Mouse (Mus musculus) spleen, postnatal 4 days (tissue): ENCODE measurements around the gene Kndc1.
A peak's percentile ranks its signal among the peaks of the same experiment; 100 is the strongest.

Experiments used
- DNase-seq, 2 experiments: peaks; one replicate each; pipeline ENCODE4 v3.0.0; 2022; ENCODE audit warnings: low spot score in 2 of 2

The Kndc1 gene

DNA sequence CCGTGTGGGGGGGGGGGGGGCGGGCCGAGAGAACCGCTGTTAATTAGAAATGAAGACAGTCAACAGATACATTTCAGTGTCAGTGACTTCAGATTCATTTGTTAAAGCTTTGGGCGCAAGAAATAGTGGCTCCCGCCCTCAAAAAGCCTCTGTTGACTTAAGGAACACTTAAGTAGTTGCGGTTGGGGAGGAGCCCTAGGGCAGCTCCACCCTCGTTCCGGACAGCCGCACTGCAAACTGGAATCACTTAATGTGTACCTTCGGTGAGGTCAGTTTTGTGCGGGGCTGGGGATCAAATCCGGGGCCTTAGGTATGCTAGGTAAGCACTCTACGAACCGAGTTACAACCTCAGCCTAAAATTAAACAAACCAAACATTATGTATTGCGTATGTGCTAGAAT lies 56.6 kb downstream of the Kndc1 start:
- DNase-seq = no peak

GRCm38 (mm10) chr7:139951991-139952633 lies 57.6 kb downstream of the Kndc1 start:
- DNase-seq = no peak

DNA sequence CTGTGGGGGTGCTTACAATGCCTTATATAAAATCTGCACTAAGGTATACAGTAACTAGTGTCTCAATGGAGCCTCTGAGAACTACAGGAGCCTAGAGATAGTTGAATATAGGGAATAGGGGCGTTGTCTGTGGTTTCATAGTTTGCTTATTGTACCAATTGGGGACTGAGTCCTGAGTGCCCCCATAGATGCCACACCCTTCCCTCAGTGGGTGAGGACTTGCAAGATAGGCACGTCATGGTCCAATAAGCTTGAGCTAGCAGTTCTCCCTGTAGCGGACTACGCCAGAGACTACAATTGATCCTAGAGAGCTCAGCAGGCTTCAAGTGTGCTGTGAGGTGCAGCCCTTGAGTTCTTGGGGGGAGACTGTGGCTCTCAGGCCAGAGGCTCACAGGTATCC lies 61.0 kb downstream of the Kndc1 start:
- DNase-seq = no peak

DNA sequence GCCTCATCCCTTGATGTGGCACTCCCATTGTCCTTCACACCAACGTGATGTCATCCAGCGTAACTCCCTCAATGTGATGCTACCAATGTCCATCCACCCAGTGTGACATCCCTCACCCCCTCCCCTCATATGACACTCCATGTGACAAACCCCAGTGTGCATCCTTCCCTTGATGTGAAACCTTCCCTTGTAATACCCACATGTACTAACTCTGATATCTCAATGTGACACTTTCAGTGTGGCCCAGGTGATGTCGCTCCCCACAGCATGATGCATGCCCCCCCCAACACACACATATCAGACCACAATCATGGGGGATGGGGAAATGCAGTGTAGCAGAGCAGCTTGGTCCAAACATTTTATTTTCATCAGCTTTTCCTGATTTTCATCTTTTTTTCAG lies 62.2 kb downstream of the Kndc1 start:
- no peak for DNase-seq

DNA sequence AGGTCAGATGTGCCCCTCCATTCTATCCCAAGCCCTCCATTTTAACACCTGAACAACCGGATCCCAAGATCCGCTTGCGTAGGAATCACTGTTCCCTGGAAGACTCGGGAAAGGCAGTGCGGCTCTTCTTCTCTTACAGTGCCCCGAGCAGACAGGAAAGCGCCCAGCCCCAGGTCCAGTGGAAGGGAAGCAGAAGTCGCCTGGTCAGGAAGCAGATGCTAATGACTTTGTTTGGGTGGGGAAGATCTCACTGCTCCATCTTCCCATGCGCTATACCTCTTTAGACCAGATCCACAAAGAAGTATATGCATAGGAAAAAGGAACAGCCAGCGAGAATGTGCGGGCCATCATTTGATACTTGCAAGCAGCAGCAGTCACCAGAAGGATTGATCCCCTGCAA lies 62.9 kb downstream of the Kndc1 start:
- no peak for DNase-seq

GRCm38 (mm10) chr7:139957958-139958357 lies 63.5 kb downstream of the Kndc1 start:
- DNase-seq = no peak

DNA sequence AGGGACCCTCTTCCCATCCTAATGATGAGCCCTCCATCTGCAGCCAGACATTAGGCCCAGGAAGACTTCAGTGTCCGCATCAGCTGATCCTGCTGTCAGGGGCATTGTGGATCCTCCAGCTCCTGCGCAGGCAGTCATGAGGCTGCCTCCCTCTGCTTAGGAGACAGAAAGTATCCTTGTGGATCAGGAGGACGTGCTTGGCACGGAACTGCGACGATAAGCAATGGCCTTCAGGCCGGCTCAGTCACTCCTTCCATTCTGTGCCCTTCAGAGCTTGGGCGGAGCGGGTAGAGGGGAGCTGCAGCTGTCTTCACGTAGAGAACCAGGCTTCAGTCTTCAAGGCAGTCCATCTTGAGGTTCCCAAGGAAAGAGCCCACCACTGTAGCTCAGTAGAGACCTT lies 66.6 kb downstream of the Kndc1 start:
- DNase-seq = no peak

DNA sequence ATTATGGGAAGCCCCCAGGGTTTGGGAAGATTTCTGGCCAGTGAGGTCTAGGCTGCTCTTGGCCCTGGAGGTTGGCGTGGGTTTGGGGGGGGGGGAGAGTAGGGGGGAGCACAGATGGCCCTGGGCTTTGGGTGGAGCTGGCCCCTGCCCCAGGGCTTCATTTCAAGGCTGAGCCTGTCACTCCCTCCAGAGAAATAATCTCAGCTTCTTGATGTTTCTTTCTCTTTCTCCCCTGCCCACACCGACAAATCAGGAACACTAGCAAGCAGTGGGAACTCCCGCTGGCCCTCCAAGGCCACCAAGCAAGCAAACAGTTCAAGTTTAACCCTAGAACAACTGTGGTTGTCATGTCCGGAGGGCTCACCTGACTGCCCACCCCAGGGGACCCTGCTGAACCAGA lies 69.3 kb downstream of the Kndc1 start:
- DNase-seq = no peak

DNA sequence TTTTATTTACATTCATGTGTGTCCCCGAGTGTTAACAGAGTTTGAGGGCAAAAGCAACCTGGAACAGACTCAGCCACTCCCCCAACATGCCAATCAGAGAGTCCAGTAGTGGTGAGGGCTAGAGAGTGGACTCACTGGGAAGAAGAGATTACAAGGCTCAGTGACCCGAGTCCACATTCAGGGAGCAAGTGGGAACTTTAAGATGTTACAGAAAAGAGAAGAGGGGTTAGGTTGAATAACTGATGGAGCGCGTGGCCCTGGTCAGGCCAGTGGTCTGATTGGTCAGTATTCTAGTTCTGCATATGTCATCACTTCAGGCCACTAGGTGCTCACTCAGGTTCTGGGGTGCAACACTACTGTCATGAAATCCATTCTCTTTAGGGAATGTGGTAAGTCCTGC lies 72.7 kb downstream of the Kndc1 start:
- DNase-seq = no peak

GRCm38 (mm10) chr7:139968428-139968827 lies 73.9 kb downstream of the Kndc1 start:
- no peak for DNase-seq

- DNase-seq = peak; percentile 70 to 90
Measured at GRCm38 (mm10) chr7:139969348-139970130, 75.0 kb downstream of the Kndc1 start.

DNA sequence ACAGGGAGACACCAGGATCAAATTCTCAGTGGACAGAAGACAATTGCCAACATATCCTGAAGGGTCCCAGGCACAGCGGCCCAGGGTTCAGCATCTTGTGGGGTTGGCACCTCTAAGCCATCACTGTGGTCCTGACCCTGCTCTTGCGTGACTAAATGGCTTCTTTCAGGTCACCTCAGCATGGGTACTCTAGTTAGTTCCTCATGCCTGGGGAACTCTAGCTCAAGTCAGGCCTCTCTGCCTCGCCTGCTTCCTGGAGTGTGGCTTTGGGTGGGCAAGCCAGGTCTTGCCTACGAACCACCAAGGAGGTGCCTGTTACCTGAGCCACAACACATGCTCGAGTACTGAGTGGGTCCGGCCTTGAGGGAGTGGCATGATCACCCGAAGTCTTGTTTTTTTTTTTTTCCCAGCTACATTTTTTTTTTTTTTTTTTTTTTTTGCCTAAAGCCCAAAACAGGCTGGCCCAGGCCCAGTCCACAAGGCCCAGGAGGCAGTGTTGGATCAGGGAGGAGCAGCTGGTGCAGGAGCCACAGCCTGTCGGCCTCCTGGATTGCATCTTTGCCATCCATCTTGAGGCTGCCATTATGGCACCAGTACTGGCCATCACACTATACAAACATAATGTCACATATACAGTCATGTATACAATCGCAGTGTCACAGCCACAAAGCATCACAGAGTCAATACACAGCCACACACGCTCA lies 75.9 kb downstream of the Kndc1 start:
- DNase-seq = no peak

DNA sequence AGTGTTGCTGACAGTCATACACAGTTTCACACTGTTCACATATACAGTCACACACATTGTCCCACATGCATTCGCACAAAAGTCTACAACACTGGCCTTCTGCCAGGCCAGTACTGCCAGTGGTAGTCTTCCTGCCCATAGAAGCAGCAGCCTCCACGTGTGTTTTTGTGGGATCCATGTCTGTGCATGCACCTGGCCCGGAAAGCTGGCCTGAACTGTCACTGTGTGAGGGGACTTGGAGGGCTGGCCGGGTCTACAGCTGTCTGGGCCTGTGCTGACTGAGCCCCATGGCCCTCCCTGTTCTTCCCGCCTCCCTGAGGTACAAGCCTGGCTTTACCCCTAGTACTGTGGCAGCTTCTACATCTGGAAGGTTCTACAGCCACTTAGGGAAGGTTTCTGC lies 76.5 kb downstream of the Kndc1 start:
- peak in 1 of 2 experiments; percentile 62 for DNase-seq

- DNase-seq = peak in 1 of 2 experiments; percentile 64
Measured at GRCm38 (mm10) chr7:139971436-139971835, 76.9 kb downstream of the Kndc1 start.

GRCm38 (mm10) chr7:139972923-139973331 lies 78.4 kb downstream of the Kndc1 start:
- no peak for DNase-seq

- no peak for DNase-seq
Measured at GRCm38 (mm10) chr7:139974307-139974706, 79.8 kb downstream of the Kndc1 start.

DNA sequence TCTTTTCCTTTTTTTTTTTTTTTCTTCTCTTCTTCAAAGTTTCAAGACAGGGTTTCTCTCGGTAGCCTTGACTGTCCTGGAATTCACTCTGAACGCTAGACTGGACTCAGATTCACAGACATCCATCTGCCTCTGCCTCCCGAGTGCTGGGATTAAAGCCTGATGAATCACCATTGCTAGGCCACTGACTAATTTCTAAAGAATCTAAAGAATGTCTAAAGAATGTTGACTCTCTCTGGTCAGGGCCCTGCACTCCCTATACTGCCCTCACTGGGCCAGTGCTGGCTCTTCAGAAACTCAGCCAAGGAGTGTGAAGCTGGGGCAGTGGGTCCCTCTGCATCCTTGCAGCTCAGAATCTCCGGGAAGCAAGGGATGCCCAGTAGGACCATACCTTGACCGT lies 81.0 kb downstream of the Kndc1 start:
- no peak for DNase-seq

DNA sequence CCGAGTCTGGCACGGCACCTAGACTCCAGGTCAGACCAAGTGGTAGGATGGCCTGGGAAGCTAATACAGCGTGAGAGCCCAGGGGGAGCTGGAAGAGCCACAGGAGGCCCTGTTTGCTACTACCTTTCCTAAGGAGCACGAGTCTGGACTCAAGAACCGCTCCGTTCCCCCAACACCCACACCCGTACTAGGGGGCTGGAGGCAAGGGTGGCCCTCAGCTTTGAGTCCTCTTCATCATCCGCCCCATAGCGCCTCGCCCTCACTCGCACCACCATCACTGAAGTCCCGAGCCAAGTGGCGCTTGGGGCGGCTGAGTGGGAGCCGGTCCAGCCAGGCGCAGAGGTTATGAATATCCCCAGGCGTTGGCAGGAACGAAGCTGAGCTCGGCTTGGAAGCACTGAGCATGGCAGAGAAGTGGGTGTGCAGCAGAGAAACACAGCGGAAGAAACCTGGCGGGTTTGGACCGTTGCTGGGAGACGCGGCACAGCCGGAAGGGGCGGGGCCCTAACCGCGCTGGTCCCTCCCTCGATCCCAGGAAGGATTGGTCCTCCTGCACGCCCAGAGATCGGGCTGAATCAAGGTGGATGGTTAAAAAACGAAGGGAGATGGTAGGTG lies 83.9 kb downstream of the Kndc1 start, which contains the start of gene 6430531B16Rik:
Gene 6430531B16Rik (minus strand): TSS at position 478 of the 615 bp plus-strand sequence.
- peak; percentile 59 to 79 for DNase-seq

DNA sequence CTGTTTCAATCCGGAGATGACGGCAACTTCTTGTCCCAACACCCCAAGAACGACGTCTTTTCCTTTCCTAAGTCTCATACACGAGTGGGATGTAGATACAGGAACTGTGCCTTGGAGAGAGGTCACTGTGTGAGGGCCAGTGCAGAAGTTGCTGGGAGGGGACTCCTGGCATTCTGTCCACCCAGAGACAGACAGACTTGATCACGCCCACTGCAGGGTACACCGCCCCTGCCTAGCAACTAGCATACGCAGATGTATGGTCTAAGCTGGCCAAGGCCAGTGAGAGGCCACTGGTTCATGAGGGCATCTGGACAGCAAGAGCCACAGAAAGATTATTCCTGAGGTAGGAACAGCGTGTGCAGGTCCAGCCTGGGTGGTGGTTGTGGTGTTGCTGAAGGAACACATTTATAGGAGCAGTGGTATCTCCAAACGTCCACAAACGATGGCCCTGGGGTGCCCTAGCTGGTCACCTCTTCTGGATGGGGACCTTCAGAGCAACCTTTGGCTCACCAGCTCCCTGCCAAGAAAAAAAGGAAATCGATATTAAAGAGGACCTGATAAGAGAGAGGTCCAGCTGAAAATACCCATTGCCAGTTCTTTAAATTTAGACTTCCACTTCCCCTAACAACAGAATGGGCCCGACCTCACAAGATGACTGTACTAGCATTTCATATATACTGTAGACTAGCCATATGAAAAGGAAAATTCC lies 84.7 kb downstream of the Kndc1 start:
- no peak for DNase-seq

- DNase-seq = no peak
Measured at GRCm38 (mm10) chr7:139980778-139981177, 86.3 kb downstream of the Kndc1 start.

DNA sequence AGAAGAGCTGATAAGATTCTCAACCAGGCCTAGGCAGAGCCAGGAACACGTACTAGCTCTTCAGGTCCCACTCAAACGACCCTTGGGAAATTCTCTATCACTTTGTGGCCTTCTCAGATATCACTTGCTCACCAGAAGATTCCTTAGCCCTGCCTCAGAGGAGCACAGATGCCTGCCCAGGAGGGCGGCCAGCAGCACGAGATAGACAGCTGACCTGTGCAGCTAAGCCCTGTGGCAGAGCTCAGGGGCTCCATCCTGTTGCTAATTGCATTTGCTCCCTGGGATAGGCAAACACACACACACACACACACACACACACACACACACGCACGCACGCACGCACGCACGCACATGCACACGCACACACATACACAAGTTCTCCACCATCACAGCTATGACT lies 87.6 kb downstream of the Kndc1 start:
- no peak for DNase-seq

DNA sequence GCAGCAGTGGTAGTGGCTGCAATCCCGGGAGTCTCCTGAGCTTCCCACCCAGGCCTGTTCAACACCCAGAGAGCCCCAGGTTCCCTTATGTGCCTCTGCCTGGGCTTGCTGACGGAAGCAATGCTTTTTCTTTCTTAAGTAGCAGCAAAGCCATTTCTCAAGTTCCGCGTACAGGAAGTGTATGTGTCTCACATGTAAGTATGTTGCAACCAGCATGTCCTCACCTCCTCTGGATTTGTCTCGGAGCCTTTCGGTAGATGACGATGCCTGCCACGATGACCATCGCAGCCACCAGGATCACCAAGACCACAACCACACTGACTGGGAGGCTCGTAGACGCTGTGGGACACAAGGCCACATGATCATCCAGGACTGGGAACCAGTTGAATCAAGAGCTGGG lies 90.0 kb downstream of the Kndc1 start:
- no peak for DNase-seq
